Mouse (Mus musculus) frontal cortex, adult 2 months (tissue): ENCODE data around the gene Srp68. TPM values are rescaled to one million over a fixed set of nuclear protein-coding genes. Genes with fewer than 3 reads are reported as not detected.
A peak's percentile ranks its signal among the peaks of the same experiment; 100 is the strongest.

ENCODE experiments used
- DNase-seq, 2 experiments: peaks; one replicate each; pipeline ENCODE4 v3.0.0; 2022; ENCODE audit warnings: low spot score in 1 of 2; ENCODE audit errors: extremely low spot score in 1 of 2
- polyA plus RNA-seq: library from polyadenylated mRNA; depleted of rRNA; stranded (reverse); fragments of >200 nt; gene quantifications from 2 replicates; pipeline ENCODE4 v1.2.3, GENCODE M21; 2012

Gene Srp68
- polyA plus RNA-seq, 1 experiment, result 63.4 TPM

DNA sequence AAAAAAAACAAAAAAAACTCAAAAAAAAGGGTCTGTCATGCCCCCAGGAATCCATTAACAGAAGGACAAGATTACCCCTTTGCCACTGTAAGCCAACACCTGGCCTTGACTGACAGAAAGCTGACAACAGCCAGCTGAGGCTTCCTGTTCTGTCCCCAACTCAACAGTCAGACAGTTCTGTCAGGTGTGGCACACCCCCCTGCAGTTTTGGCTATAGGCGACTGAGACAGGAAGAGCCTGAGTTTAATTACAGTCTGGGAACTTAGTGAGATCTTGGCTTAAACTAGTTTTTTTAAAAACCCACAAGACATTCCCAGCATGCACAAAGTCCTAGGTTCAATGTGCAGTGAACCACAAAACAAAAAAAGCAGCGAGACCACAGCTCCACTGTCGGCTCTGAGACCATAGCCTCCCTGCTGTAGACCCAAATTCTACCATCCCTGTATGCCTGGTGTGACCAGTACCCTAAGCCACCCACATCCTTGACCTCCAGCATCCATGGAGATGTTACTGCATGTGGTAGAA is 20.9 kb downstream of the Srp68 start:
- DNase-seq, result no peak

DNA sequence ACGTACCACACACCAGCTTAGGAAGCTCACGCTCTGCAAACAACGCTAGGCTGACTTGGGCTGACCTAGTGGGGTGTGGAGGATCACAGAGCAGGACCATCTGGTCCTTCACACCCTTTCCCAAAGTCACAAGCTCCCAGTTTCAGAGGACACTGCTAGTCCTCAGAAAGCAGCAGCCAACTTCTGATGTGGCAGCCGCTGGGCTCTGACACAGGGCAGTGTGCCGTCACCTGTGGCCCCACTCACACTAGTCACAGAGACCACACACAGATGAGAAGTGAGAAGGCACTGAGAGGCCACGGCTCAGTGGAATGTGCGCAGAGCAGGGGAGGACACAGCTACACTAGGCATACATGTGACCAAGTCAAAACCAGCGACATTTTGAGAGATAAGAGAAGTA is 23.1 kb downstream of the Srp68 start:
- no peak for DNase-seq

DNA sequence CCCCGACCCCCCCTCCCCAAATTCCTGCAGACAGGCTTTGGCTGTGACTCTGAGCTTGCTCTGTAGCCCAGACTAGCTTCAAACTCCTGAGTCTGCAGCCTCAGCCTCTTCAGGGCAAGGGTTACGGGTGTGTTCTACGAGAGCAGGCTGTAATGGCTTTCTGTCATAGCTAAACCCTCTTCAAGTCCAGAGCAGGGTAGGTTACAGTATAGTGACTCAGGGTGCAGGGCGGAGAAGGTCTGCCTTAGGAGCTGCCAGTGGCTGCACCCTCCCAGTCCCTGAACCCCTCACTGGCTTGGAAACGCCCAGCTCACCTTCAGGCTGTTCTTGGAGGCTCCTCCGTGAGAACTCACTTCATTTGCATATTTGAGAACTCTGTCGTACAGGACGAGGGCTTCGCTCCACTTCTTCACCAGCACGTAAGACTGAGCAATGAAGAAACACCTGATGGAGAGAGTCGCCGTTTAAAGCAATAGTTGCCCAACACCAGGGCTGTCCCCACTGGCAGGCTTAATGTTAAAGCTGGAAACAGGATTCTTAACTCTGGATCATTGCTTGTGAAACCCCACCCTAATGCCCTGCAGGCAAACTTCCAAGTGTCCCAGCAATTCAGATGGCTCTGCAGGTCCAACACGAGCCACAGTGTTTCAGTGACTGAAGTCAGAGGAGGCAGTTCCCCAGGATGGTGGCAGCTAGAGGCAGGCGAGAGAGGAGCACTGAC is 26.4 kb downstream of the Srp68 start:
- DNase-seq, result no peak

DNA sequence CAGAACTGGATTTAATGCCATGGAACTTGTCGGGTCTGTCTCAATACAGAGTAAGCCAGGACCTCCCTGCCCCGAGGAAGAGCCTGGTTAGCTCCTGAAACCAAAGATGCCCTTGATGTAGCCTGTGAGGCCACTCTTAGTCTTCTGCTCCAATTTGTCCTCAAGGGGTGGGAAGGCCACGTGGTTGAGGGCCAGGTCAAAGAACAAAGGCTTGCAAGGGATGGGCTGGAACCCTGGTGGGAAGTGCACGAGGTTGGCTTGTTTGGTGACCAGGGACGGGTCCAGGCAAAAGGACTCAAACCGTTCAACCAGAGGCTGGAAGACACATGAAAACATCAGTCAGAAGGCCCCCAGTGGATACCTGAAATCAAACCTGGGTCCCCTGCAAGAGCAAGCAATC is 28.4 kb downstream of the Srp68 start:
- DNase-seq, result no peak

DNA sequence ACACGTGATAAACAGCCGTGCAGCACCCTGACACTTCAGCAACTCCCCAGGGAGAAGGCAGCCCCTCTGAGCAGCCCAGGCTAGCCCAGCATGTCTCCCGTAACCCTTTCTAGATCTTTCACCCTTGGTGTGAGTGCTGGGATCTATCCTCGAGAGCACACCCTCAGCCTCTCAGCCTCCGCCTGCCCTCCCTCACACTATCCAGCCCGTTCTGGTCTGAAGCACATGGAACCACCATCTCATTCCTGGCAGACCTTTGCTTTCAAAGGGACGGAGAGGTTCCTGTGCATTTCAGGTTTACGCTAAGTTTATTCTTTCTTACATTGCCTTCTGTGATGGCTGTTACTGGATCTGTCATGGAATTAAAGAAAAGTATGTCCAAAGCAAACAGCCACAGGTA is 29.4 kb downstream of the Srp68 start:
- DNase-seq, result no peak

DNA sequence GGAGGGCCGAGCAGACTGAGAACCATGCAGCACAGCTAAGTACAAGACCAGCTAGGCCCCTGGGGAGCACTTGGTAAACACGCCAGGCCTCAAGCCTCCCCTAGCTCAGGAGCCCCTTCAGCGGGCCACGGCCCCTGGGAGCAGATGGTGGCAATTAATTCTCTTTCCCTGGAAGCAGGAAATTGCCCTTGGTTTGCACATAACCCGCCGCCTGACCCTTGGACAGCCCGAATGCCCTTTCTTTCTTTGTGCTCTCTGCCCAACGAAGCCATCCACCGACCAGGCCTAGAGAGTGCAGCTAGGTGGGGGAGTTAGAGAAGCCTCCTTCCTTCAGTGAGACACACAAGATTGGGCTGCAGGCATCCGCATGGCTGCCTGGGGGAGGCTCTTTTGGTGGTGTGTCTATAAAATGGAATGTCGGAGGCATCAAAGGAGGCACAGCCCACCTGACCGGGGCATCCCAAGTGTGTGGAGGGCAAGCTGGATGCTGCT is 32.2 kb downstream of the Srp68 start:
- no peak for DNase-seq

DNA sequence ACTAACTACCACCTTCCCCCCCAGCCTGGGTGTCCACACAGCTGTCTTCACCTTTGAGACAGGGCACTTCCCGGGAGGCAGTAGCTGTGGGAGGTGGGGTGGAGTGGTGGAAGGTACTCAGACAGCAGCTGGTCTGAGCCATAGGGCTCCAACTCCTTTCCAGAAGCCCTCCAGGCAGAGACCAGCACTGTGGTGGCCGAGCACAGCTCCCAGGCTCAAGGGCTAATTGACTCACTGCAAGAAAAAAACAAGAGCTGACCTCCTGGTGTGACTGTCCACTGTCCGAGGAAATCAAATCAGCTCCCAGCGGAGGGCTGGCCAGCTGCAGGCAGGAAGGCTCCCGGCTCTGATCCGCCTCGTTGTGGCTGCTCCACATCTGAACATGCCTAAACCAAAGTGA is 34.2 kb downstream of the Srp68 start:
- DNase-seq, result no peak

DNA sequence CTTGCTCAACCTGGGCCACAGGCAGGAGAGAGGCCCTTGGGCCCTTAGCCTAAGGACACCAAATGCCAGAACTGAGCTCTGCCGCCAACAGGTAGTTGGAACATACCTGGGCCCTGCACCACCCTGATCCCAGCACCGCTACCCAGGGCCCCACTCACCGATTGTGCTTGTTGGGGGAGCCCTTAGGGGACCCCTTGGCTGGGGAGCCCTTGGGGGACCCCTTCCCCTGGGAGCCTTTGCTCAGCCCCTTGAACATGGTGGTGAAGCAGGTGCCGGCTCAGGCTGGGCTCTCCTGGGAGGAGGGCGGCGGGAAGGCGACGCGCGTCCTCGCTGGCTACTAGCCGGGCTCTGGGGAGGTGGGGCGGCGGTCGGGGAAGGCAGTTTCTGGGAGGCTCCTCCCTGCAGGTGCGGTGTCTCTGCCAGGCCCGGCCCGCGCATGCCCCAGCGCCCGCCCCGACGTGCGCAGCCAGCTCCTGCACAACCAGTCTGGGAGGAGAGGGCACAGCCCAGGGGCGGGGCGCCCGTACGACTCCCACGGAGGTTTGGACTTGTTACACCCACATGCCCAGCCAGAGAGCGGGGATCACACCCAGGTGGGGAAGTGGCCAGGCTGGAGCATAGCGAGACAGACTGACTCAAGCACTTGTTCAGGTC is 36.1 kb downstream of the Srp68 start, which contains the start of gene Evpl:
Evpl (minus strand) TSS at position 336 of the 654 bp plus-strand sequence.
- no peak for DNase-seq

DNA sequence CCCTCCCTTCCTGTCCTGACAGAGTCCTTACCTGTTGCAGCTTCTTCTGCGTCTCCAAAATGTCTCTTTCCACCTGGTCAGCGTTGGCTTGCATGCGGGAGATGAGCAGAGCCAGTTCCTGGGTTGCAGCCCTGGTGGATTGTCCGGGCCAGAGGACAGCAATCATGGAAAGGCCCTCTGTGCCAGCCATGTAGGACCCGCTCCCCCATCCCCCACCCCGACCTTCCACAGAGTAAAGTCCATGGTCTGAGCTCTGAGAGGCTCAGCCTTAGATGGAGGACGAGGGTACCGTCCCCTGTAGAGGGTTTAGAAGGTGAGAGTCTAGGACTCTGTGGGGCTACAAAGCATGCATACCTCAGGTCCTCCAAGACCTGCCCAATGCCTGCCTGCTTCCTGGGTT is 39.1 kb downstream of the Srp68 start:
- no peak for DNase-seq

DNA sequence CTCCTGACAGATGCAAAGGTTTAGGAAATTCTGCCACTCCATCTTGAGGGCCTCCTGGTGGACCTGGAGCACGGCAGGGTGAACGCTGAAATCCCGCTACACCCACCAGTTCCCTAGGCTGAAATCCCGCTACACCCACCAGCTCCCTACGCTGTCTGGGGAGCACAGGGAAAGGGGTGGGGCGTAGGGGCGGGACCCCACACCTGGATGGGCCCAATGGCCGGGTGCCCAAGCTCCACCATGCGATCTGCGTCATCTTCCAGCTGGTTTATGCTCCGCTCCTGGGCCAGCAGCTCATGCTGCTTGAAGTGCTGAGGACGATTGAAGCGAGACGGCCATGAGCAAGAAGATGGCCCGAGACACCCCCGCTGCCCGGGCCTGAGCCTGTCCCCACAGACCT is 41.6 kb downstream of the Srp68 start:
- no peak for DNase-seq

DNA sequence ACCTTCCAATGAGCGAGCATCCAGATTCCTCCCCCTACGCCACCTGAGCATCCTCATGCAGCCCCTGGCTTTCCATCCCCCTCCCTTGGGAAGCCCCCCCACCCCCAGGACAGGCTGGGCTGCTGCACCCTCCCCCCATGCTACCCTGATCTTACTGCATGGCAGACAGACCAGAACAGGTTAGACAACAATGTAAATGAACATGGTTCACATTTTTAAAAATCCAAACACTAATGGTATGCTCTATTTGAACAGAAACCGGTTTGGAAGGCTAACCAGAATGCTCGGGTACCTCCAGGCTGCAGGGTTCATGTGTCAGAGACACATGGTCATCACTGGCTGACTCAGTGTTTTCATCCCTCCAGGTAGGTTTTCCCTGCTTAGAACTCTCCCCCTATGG is 45.3 kb downstream of the Srp68 start:
- no peak for DNase-seq

DNA sequence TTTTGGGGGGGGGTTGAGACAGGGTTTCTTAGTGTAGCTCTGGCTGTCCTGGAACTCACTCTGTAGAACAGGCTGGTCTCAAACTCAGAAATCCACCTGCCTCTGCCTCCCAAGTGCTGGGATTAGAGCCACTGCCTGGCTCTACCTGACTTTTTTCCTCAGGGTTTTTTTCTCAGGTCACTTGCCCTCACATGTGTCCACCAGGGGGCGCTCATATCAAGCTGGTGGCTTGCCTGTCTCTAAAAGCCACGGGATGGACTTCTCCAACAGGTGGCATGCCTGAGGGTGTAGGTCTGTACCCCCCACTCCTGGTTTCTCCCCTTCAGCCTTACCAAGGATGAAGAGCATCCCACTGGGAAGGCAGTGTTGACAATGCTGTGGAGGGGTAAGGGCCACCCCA is 47.6 kb downstream of the Srp68 start:
- DNase-seq, result peak; percentile 25 to 85

DNA sequence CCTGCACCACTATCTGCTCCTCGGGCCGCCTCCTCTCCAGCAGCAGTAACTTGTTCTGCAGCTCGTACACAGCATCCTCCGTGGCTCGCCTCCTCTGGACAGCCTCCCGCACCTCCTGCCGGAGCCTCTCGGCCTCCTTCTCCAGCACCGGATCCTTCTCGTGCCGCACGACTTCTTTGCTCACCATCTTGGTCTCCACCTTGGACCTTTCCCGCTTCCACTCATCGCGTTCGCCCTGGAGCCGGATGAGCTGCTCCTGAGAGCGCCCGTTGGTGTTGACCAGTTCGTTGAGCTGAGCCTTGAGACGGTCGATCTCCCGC is 51.3 kb downstream of the Srp68 start:
- no peak for DNase-seq

DNA sequence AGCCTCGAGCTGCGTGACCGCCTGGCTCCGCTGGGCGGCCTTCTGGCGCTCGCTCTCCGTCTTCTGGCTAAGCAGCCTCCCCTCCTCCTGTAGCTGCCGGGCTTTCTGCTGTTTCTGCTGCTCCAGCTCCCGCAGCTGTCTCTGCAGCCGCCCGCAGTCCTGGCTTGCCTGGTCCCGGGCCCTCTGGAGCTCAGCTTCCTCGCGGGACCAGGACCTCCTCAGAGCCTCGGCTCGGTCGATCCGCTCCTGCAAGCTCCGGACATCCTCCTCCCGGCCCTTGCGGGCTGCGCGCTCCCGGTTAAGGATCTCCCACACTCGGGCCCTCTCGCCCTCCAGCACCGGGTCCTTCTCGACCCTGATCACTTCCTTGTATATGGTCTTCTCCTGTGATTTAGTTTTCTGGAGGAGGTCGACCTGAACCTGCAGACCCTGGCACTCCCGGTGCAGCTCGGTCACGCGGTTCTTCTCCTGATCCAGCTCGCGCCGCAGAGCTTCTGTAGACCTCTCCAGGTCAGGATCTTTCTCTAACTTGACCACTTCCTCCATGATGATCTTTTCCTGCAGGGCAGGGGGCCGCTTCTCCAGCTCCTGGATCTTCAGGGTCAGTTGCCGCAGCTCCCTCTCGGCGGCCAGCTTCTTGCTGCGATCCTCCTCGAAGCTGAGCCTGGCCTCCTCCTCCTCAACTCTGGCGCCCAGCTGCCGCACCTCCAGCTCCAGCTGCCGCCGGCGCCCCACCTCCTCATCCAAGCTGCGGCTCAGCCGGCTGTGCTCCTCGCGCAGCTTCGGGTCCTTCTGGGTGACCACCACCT is 51.9 kb downstream of the Srp68 start:
- DNase-seq, result no peak

DNA sequence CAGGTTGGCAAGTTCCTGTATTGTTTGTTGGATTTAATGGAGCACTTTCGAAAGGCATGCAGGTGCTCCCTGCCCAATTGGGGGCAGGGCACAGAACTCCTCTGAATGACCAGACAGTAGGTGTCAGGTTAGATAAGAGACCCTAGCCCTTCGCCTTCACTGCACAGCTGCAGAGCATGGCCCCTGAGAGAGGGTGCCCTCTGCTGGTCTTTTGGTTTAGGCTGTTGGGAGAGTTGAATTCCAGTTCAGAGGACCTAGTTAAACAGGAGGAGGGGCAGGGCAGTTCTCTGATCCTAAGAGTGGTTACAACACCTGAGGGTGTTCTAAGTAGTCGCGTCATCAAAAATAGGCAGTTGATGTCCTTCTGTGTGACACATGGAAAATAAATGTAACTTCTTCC is 54.1 kb downstream of the Srp68 start:
- DNase-seq, result peak in 1 of 2 experiments; percentile 67

DNA sequence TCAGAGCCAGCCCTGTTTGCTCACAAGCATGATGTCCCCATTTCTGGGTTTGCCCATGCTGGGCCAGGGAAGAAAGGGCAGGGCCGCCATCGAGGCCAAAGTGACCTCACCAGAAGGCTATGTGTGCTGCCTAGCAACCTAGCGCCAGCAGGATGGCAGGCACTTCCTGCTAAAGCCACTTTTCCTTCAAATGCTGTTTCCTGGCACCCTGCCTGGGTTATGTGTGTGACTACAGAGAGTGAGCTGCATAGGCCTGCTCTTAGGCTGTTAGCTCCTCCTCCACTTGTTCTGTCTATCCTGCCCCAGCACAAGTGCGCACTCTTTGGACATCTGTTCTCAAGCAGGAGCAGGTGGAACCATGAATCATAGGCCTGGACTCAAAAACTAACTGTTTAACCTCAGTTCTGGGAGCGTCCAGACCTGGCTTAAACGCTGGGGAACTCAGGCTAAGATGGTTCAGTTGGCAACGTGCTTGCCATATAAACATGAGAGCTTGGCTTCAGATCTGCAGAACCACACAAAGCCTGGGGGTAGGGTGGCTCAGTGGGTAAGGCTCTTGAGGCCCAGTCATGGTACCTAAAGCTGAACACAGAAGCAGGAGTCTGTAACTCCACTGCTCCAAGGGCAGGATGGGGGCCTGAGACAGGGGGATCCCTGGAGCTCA is 55.1 kb downstream of the Srp68 start:
- peak; percentile 79 to 87 for DNase-seq

DNA sequence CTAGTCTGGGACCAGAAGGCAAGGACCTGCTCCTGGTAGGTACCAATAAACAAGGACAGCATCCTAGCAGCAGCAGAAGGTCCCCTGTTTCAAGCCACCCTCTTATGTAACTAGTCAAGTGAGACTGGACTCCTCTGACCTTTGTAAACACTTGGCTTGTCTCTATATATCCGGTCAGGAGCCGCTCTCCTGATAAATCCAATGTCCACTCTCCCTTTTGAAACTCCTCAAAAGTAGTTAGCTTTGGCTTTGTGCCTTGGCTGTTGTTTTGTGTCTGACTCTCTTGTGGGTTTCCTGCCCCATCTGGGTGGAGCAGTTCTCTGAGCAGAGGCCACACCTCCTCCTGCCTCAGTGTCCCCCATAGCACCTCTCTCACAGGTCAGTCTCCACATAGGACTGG is 55.8 kb downstream of the Srp68 start:
- DNase-seq, result no peak

DNA sequence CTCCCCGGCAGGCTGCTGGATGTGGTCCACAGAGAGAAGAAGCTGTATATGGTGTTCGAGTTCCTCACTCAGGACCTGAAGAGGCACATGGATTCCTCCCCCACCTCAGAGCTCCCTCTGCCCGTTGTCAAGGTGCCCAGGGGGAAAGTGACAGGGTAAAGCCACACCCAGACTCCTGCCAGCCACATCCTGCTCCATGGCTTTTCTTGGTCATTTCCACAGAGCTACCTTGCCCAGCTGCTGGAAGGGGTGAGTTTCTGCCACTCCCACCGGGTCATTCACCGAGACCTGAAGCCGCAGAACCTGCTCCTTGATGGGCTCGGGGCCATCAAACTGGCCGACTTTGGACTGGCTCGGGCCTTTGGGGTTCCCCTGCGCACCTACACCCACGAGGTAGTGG is 57.5 kb downstream of the Srp68 start:
- no peak for DNase-seq

DNA sequence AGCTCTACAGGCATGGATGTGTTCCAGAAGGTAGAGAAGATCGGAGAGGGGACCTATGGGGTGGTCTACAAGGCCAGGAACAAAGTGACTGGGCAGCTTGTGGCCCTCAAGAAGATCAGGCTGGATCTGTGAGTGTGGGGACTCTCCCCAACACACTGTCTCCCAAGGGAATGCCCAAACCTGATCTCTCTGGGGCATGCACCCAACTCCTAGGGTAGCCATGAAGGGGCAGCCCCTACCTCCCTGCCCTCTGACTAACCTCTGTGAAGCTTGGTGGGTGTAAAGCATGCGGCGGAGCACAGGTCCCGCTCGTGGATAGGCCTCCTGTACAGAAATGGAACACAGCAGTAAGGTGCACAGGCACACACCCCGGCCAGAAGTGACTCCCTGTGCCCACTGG is 58.0 kb downstream of the Srp68 start:
- DNase-seq, result no peak

DNA sequence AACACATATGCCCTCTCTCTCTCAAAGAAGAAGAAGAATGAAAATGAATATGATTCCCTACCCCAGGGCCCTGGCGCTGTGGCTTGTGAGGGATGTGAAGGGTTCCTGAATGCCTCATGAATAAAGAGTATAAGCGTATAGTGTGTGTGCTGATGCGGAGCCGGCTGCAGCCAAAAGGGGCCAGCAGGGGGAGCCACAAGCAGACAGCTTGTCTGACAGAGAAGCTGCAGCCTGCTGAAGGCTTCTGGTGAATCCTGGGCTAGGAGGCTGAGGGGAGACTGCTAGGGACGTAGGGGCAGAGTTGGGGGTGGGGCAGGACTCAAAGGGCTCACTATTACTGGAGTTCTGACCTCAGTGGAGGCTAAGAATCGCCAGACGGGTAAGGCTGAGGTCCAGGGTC is 58.8 kb downstream of the Srp68 start:
- DNase-seq, result no peak
